Mouse (Mus musculus) hindbrain, postnatal 0 days (tissue): Measurements from ENCODE around the gene Bud31. TPM values are rescaled to one million over a fixed set of nuclear protein-coding genes. Genes with fewer than 3 reads are reported as not detected.

ENCODE experiments used
- ATAC-seq: fragments of 200-750 bp; cut with Nextera tagmentation; 2 replicates; pipeline ENCODE4 v1.8.0; 2017; ENCODE audit warnings: mild to moderate bottlenecking, moderate TSS enrichment, moderate library complexity
- DNase-seq: peaks from one replicate; pipeline ENCODE4 v3.0.0-alpha.2; 2015; ENCODE audit warnings: low spot score
- H3K27ac ChIP-seq: fragments of 300-500 bp; sonication (generic); 2 replicates; pipeline ENCODE4 v1.5.1; 2014; ENCODE audit warnings: mild to moderate bottlenecking
- H3K27me3 ChIP-seq: fragments of 300-500 bp; sonication (generic); 2 replicates; pipeline ENCODE4 v1.6.1; 2014; ENCODE audit warnings: low read length, mixed read lengths; ENCODE audit not compliant: insufficient read depth
- H3K36me3 ChIP-seq: fragments of 300-500 bp; sonication (generic); 2 replicates; pipeline ENCODE4 v1.6.1; 2014; ENCODE audit warnings: low read length, mixed read lengths; ENCODE audit not compliant: insufficient read depth
- H3K4me1 ChIP-seq: fragments of 300-500 bp; sonication (generic); 2 replicates; pipeline ENCODE4 v1.6.1; 2014; ENCODE audit warnings: antibody characterized with exemption, low read length, mixed read lengths; ENCODE audit not compliant: insufficient read depth
- H3K4me2 ChIP-seq: fragments of 300-500 bp; sonication (generic); 2 replicates; pipeline ENCODE4 v1.6.1; 2014; ENCODE audit warnings: low read depth, mild to moderate bottlenecking, low read length, moderate library complexity, mixed read lengths
- H3K4me3 ChIP-seq: fragments of 300-500 bp; sonication (generic); 2 replicates; pipeline ENCODE4 v1.5.1; 2014; ENCODE audit warnings: low read length
- H3K9ac ChIP-seq: fragments of 300-500 bp; sonication (generic); replicated peaks from 2 replicates; pipeline ENCODE4 v1.6.1; 2014; ENCODE audit warnings: mild to moderate bottlenecking, low read length, moderate library complexity, mixed read lengths
- H3K9me3 ChIP-seq: fragments of 300-500 bp; sonication (generic); 2 replicates; pipeline ENCODE4 v1.6.1; 2016; ENCODE audit warnings: low read length, mixed read lengths
- CTCF ChIP-seq: IDR thresholded peaks from 2 replicates; pipeline ENCODE4 v1.5.1; 2016; ENCODE audit warnings: antibody characterized with exemption, control low read depth, low read depth
- WGBS: fragments of 180-500 bp; shearing (Covaris S2); extraction: QIAGEN DNeasy Blood & Tissue Kit; methylation state at CpG from one replicate; pipeline ENCODE4 v1.1.7; 2014; 5-methylcytosine and 5-hydroxymethylcytosine counted together
- polyA plus RNA-seq: library from polyadenylated mRNA; unstranded; fragments of >200 nt; fragmentation: Nextera tagmentation; extraction: Ambion mirVana; gene quantifications from 2 replicates; pipeline ENCODE4 v1.2.1, GENCODE M21; 2015
- total RNA-seq: library from RNA; depleted of rRNA; stranded (reverse); fragments of >200 nt; gene quantifications from 2 replicates; pipeline ENCODE4 v1.2.3, GENCODE M21; 2014

Gene Bud31
- total and polyA plus RNA-seq, 2 experiments from 2014 or later = 63.1 to 161 TPM

DNA sequence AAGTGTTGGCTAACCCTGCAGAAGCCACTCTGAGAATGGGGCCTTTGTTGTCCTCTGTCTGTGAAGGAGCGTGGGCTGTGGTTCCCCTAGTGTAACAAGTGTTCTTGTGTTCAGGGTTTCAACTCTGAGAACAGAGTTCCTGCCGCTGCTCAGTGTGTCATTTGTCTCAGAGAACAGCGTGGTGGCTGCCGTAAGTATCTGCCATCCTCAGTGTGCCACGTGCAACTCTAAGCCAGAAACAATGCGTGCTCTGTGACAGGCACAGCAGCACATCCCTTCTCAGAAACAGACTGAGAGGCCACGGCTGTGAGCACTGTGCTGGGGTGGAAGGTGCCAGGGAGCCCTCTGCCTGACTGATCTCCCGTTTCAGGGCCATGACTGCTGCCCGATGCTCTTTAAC, 35.8 kb upstream of the Bud31 start:
- TF ChIP-seq CTCF = no peak
- WGBS = 68% methylated on average over 9 of the region's 9 CpGs

GRCm38 (mm10) chr5:145105694-145106275, 34.4 kb upstream of the Bud31 start:
- TF ChIP-seq CTCF = no peak
- no peak for ATAC-seq
- WGBS = 92% methylated on average over 9 of the region's 9 CpGs
- no peaks in the 10 kb centered on the region for H3K4me1 ChIP-seq
- H3K27ac ChIP-seq = no peak overlapping the region
- H3K9ac ChIP-seq = no peak overlapping the region
- H3K9me3 ChIP-seq = no peaks in the 10 kb centered on the region
- H3K4me3 ChIP-seq = no peak overlapping the region
- H3K36me3 ChIP-seq = peaks cover 79% of the 10 kb centered on the region
- H3K27me3 ChIP-seq = no peaks in the 10 kb centered on the region
- DNase-seq = no peak
- no peak overlapping the region for H3K4me2 ChIP-seq

More for the DNA sequence above, 35.8 kb upstream of the Bud31 start:
- ATAC-seq (peak; percentile 69), DNase-seq (peak; percentile 38)
- Histone ChIP-seq H3K4me2 (no peak overlapping the region), H3K27me3 (no peaks in the 10 kb centered on the region), H3K9me3 (no peaks in the 10 kb centered on the region), H3K36me3 (peaks cover 78% of the 10 kb centered on the region), H3K27ac (no peak overlapping the region), H3K4me1 (no peaks in the 10 kb centered on the region), H3K9ac (no peak overlapping the region), H3K4me3 (no peak overlapping the region)

DNA sequence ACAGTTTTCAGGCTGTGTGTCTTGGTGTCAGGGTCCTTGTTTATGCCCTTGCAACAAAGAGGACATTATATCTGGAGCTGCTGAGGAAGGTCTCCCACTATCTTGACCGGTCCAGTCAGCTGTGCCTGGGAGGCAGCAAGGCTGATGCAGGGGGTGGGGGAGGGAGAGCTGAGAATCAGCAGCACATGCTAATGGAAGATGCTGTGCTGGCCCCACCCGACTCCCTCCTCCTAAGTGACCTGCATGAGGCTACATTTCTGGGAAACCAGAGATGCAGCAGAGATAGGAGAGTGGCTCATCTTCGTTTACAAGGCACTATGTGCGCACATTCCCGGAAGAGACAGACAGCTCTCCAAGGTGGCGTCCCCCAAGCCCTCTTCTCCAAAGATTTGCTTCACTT, 29.8 kb upstream of the Bud31 start:
- Histone ChIP-seq H3K4me3 (no peak overlapping the region), H3K4me1 (no peaks in the 10 kb centered on the region), H3K4me2 (no peak overlapping the region), H3K9ac (no peak overlapping the region), H3K27ac (no peak overlapping the region), H3K36me3 (peaks cover 44% of the 10 kb centered on the region), H3K27me3 (no peaks in the 10 kb centered on the region), H3K9me3 (no peaks in the 10 kb centered on the region)
- no peak for TF ChIP-seq CTCF
- no peak for DNase-seq
- ATAC-seq = no peak
- 91% methylated on average over 6 of the region's 6 CpGs for WGBS

- Histone ChIP-seq H3K36me3 (peaks cover 26% of the 10 kb centered on the region), H3K4me2 (no peak overlapping the region), H3K9ac (no peak overlapping the region), H3K4me3 (no peak overlapping the region), H3K27me3 (no peaks in the 10 kb centered on the region), H3K27ac (no peak overlapping the region), H3K4me1 (no peaks in the 10 kb centered on the region), H3K9me3 (no peaks in the 10 kb centered on the region)
- ATAC-seq (no peak), DNase-seq (no peak)
- 74% methylated on average over 8 of the region's 8 CpGs for WGBS
- no peak for TF ChIP-seq CTCF
Measured at GRCm38 (mm10) chr5:145112566-145112965, 27.6 kb upstream of the Bud31 start.

- WGBS = 61% methylated on average over 2 of the region's 2 CpGs
- no peak for TF ChIP-seq CTCF
- Histone ChIP-seq H3K27me3 (no peaks in the 10 kb centered on the region), H3K9me3 (no peaks in the 10 kb centered on the region), H3K4me2 (no peak overlapping the region), H3K27ac (no peak overlapping the region), H3K4me3 (no peak overlapping the region), H3K9ac (no peak overlapping the region), H3K36me3 (peaks cover 22% of the 10 kb centered on the region), H3K4me1 (no peaks in the 10 kb centered on the region)
- no peak for DNase-seq
- ATAC-seq = no peak
Measured at GRCm38 (mm10) chr5:145113416-145113815, 26.7 kb upstream of the Bud31 start.

- H3K9me3 ChIP-seq = no peaks in the 10 kb centered on the region
Measured at GRCm38 (mm10) chr5:145114071-145114605, 26.0 kb upstream of the Bud31 start, which contains the start of gene Arpc1b. Gene Arpc1b (plus strand): TSS chr5:145114215.

More at GRCm38 (mm10) chr5:145114071-145114605, 26.0 kb upstream of the Bud31 start, which contains the start of gene Arpc1b:
- TF ChIP-seq CTCF = no peak
- H3K4me1 ChIP-seq = no peaks in the 10 kb centered on the region
- 2% methylated on average over 46 of the region's 53 CpGs for WGBS
- peak within 1 kb of the TSS; percentile 43 for H3K4me3 ChIP-seq
- H3K27ac ChIP-seq = peak within 1 kb of the TSS; percentile 3; the same call in 1 of the 2 replicates
- DNase-seq (peak; percentile 60), ATAC-seq (peak; percentile 57)
- H3K27me3 ChIP-seq = no peaks in the 10 kb centered on the region
- H3K9ac ChIP-seq = peak within 1 kb of the TSS; percentile 51
- peaks cover 16% of the 10 kb centered on the region for H3K36me3 ChIP-seq
- H3K4me2 ChIP-seq = peak within 1 kb of the TSS; percentile 60
